8 mouse cellular contexts compared by ENCODE assay signal in genomic region chr10:26078521-26079142, GRCm38 (mm10). TPM values are rescaled to one million over a fixed set of nuclear protein-coding genes. Genes with fewer than 3 reads are reported as not detected.
DNase-seq lines count a peak whose midpoint lies in the region; ATAC-seq and TF ChIP-seq lines count a peak whose summit lies in the region.

Gene Tmem200a (minus strand): TSS chr10:26079052.

- peak within 1 kb of the TSS; percentile 52 for H3K9ac ChIP-seq in ES-E14 (ENCODE audit: insufficient read depth, low read depth, low read length, poor library complexity, severe bottlenecking)
- peak within 1 kb of the TSS; percentile 73 for H3K9ac ChIP-seq in forebrain, embryonic 15.5 days (replicated peaks)
- no peak within 1 kb of the TSS for H3K9ac ChIP-seq in liver, embryonic 16.5 days (ENCODE audit: low read depth, low read length)

- in situ Hi-C loops in ES-E14 (cut with MboI; ENCODE audit: low sequenced_read_pairs in 2 of 2, unreplicated experiment in 2 of 2) = loop anchor here in 1 of 2 experiments (25.0 kb wide), 1 partner anchor 391 kb away; no protein-coding TSS in a partner anchor

- peak within 1 kb of the TSS; percentile 65 for H3K4me2 ChIP-seq in forebrain, embryonic 15.5 days (replicated peaks)
- peak within 1 kb of the TSS; percentile 57 for H3K4me2 ChIP-seq in liver, embryonic 16.5 days (ENCODE audit: low read depth, low read length)

- H3K4me1 ChIP-seq in ES-E14 (ENCODE audit: control insufficient read depth in 2 of 2, insufficient read depth in 2 of 2, low read length in 2 of 2, poor library complexity in 1 of 2) = no peaks in the 10 kb centered on the region
- peaks cover 8% of the 10 kb centered on the region; the same call in 1 of the 2 replicates for H3K4me1 ChIP-seq in forebrain, embryonic 15.5 days
- H3K4me1 ChIP-seq in liver, embryonic 16.5 days (ENCODE audit: control insufficient read depth, low read depth, low read length) = no peaks in the 10 kb centered on the region

- H3K9me3 ChIP-seq in ES-E14 (ENCODE audit: control insufficient read depth, insufficient read depth, low read depth, low read length) = no peaks in the 10 kb centered on the region
- H3K9me3 ChIP-seq in forebrain, embryonic 15.5 days = no peaks in the 10 kb centered on the region
- no peaks in the 10 kb centered on the region for H3K9me3 ChIP-seq in liver, embryonic 16.5 days (replicated peaks; ENCODE audit: control insufficient read depth, low read length)

- H3K27me3 ChIP-seq in forebrain, embryonic 15.5 days = no peaks in the 10 kb centered on the region
- H3K27me3 ChIP-seq in liver, embryonic 16.5 days (ENCODE audit: control insufficient read depth, insufficient read depth, low read depth, low read length) = peaks cover 18% of the 10 kb centered on the region

- H3K36me3 ChIP-seq in ES-E14 (ENCODE audit: control insufficient read depth, insufficient read depth, low read length, poor library complexity, severe bottlenecking) = no peaks in the 10 kb centered on the region
- no peaks in the 10 kb centered on the region for H3K36me3 ChIP-seq in forebrain, embryonic 15.5 days
- H3K36me3 ChIP-seq in liver, embryonic 16.5 days (ENCODE audit: control insufficient read depth, insufficient read depth) = no peaks in the 10 kb centered on the region

- peak within 1 kb of the TSS; percentile 67 to 72 for H3K4me3 ChIP-seq in ES-E14 (ENCODE audit: insufficient read depth in 1 of 2, low read depth in 1 of 2, low read length in 2 of 2, poor library complexity in 1 of 2, severe bottlenecking in 1 of 2)
- H3K4me3 ChIP-seq in forebrain, embryonic 15.5 days = peak within 1 kb of the TSS; percentile 66
- peak within 1 kb of the TSS; percentile 58 for H3K4me3 ChIP-seq in layer of hippocampus, adult 2 months
- peak within 1 kb of the TSS; percentile 41 for H3K4me3 ChIP-seq in liver, embryonic 16.5 days (ENCODE audit: low read depth, low read length)

- ATAC-seq in forebrain, embryonic 15.5 days (replicated peaks) = peak; percentile 96
- ATAC-seq in hematopoietic stem cell, adult 5-6 weeks (replicated peaks in 1 of 2; ENCODE audit: insufficient read depth in 1 of 2, low FRiP score in 2 of 2, low TSS enrichment in 1 of 2, low read depth in 1 of 2, poor library complexity in 2 of 2, severe bottlenecking in 2 of 2) = peak; percentile 40 to 63; a peak in 2 of 4 replicates
- ATAC-seq in liver, embryonic 16.5 days (ENCODE audit: low read depth) = no peak

- DNase-seq in ES-E14 (ENCODE audit: low read depth, low spot score) = peak; percentile 70
- peak; percentile 16 to 30 for DNase-seq in cerebellum, adult 18-20 months
- DNase-seq in layer of hippocampus, adult 2 months (ENCODE audit: low spot score in 2 of 2) = peak; percentile 62 to 75
- DNase-seq in ovary, adult 18-20 months (ENCODE audit: low spot score) = peak; percentile 10
- peak; percentile 21 for DNase-seq in urinary bladder, postnatal 14 days (ENCODE audit: low spot score)

- no peak within 1 kb of the TSS for H3K27ac ChIP-seq in ES-E14 (ENCODE audit: insufficient read depth, low read depth, low read length, poor library complexity, severe bottlenecking)
- peak within 1 kb of the TSS; percentile 42 for H3K27ac ChIP-seq in forebrain, embryonic 15.5 days (replicated peaks)
- peak within 1 kb of the TSS; percentile 92 for H3K27ac ChIP-seq in layer of hippocampus, adult 2 months
- H3K27ac ChIP-seq in liver, embryonic 16.5 days (ENCODE audit: low read length) = no peak within 1 kb of the TSS

- TF ChIP-seq CTCF in layer of hippocampus, adult 2 months (conservative IDR thresholded peaks at IDR 0.05) = peak; percentile 87

- WGBS in forebrain, embryonic 15.5 days = under 1% methylated on average over 46 of the region's 46 CpGs
- 1% methylated on average over 46 of the region's 46 CpGs for WGBS in liver, embryonic 16.5 days (ENCODE audit: insufficient replicate concordance)

TF ChIP-seq in ES-E14, 5 proteins besides CTCF, POLR2A, EP300 and RAD21:
- TF ChIP-seq MAFK (IDR thresholded peaks at IDR 0.05; ENCODE audit: insufficient read depth, low read depth, low read length) (no peak), ZC3H11A (IDR thresholded peaks at IDR 0.05; ENCODE audit: borderline replicate concordance, low read depth, low read length) (peak; percentile 75), CHD2 (IDR thresholded peaks at IDR 0.05; ENCODE audit: low read depth, low read length) (no peak), HCFC1 (IDR thresholded peaks at IDR 0.05; ENCODE audit: borderline replicate concordance, insufficient read depth, low read length) (no peak)

RNA-seq across cellular contexts. Expression of gene Tmem200a, which starts in this region (rescaled TPM):
- 0.32 and 1.9 TPM in 2 replicates for total RNA-seq in ES-E14 (2012; rRNA removed)
- polyA plus RNA-seq in forebrain, embryonic 15.5 days (2015; fragmentation: Nextera tagmentation; extraction: Ambion mirVana) = 20.4 and 22.7 TPM in 2 replicates
- not detected in 2 replicates for total RNA-seq in hematopoietic stem cell, adult 5-6 weeks (2017)
- total RNA-seq in layer of hippocampus, adult 2 months (2021) = 10 to 100 TPM; 20.0 to 23.9 TPM
- polyA plus RNA-seq in liver, embryonic 16.5 days (2015; fragmentation: Nextera tagmentation; extraction: Ambion mirVana) = 0.05 TPM in 1 of 2 replicates, not detected in the other

Comparison
In these comparisons a context has a peak if more than half of its experiments do, and no peak if none do; other contexts are left out.
1. RNA of gene Tmem200a (polyA plus RNA-seq): 20.4 to 22.7 TPM in forebrain, embryonic 15.5 days; 0.05 TPM in liver, embryonic 16.5 days; every median in the first group is over 10 times any median in the second.
2. Peak in ATAC-seq in hematopoietic stem cell, adult 5-6 weeks; RNA of the gene not detected or under 1 TPM.
3. DNase-seq: peak in every context shown above with its lines; median percentile 70 in ES-E14; 68 in layer of hippocampus, adult 2 months; 23 in cerebellum, adult 18-20 months; 21 in urinary bladder, postnatal 14 days; 10 in ovary, adult 18-20 months.
4. H3K27ac ChIP-seq: peak in forebrain, embryonic 15.5 days (single experiment) and layer of hippocampus, adult 2 months (single experiment); none in ES-E14 (single experiment) and liver, embryonic 16.5 days (single experiment).
5. Peak in every context shown above with its lines, with median percentiles within 50 percentile points of each other: H3K4me3 ChIP-seq.